Mouse (Mus musculus) forebrain, embryonic 12.5 days (tissue): ENCODE results near the gene Ttc7b. TPM values are rescaled to one million over a fixed set of nuclear protein-coding genes. Genes with fewer than 3 reads are reported as not detected.

Experiments
- ATAC-seq: fragments of 200-750 bp; cut with Nextera tagmentation; 2 replicates; pipeline ENCODE4 v1.8.0; 2017; ENCODE audit warnings: moderate TSS enrichment; ENCODE audit not compliant: low FRiP score
- H3K27ac ChIP-seq: fragments of 300-500 bp; sonication (generic); 2 replicates; pipeline ENCODE4 v1.5.1; 2016; ENCODE audit warnings: mild to moderate bottlenecking
- H3K27me3 ChIP-seq: fragments of 300-500 bp; sonication (generic); 2 replicates; pipeline ENCODE4 v1.6.1; 2016; ENCODE audit warnings: mild to moderate bottlenecking
- H3K36me3 ChIP-seq: fragments of 300-500 bp; sonication (generic); replicated peaks from 2 replicates; pipeline ENCODE4 v1.6.1; 2016; ENCODE audit warnings: mild to moderate bottlenecking
- H3K4me1 ChIP-seq: fragments of 300-500 bp; sonication (generic); 2 replicates; pipeline ENCODE4 v1.6.1; 2016
- H3K4me2 ChIP-seq: fragments of 300-500 bp; sonication (generic); 2 replicates; pipeline ENCODE4 v1.6.1; 2016; ENCODE audit warnings: mild to moderate bottlenecking, moderate library complexity
- H3K4me3 ChIP-seq: fragments of 300-500 bp; sonication (generic); replicated peaks from 2 replicates; pipeline ENCODE4 v1.5.1; 2016; ENCODE audit warnings: mild to moderate bottlenecking
- H3K9ac ChIP-seq: fragments of 300-500 bp; sonication (generic); 2 replicates; pipeline ENCODE4 v1.6.1; 2016; ENCODE audit warnings: mild to moderate bottlenecking
- H3K9me3 ChIP-seq: fragments of 300-500 bp; sonication (generic); 2 replicates; pipeline ENCODE4 v1.6.1; 2016
- WGBS: fragments of 180-500 bp; shearing (Covaris S2); methylation state at CpG from one replicate; pipeline ENCODE4 v1.1.7; 2016; 5-methylcytosine and 5-hydroxymethylcytosine counted together
- polyA plus RNA-seq: library from polyadenylated mRNA; unstranded; fragments of >200 nt; fragmentation: Nextera tagmentation; extraction: Ambion mirVana; gene quantifications from 2 replicates; pipeline ENCODE4 v1.2.1, GENCODE M21; 2016

Gene Ttc7b
- polyA plus RNA-seq, 1 experiment from 2014 or later: 5.8 TPM

- Histone ChIP-seq H3K4me2 (no peak overlapping the region), H3K4me1 (no peaks in the 10 kb centered on the region), H3K9ac (no peak overlapping the region), H3K9me3 (no peaks in the 10 kb centered on the region), H3K36me3 (peaks cover 26% of the 10 kb centered on the region), H3K27ac (no peak overlapping the region), H3K27me3 (no peaks in the 10 kb centered on the region), H3K4me3 (no peak overlapping the region)
- WGBS: 89% methylated on average over 4 of the region's 4 CpGs
- ATAC-seq: no peak
Observed at GRCm38 (mm10) chr12:100328998-100329397, 191.6 kb downstream of the Ttc7b start.

DNA sequence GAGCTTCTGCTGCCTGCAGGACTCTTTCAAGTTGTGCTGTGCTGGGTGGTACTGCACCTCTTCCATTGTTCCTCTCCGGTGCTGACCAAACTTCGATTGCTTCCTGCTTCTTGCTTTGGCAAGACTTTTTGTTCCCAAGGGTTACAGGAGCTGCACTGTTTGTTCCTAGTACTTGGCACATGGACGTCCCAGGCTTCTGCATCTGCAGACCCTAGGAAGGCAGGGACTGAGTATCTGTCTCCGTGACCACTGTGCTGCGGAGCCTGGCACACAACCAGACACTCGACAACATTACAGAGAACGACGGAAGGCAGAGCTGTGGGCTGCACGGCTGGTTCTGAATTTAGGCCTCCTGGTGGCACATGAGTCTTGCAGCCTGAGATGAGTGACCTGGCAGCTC lies 192.1 kb downstream of the Ttc7b start:
- Histone ChIP-seq H3K9ac (no peak overlapping the region), H3K36me3 (peaks cover 26% of the 10 kb centered on the region), H3K9me3 (no peaks in the 10 kb centered on the region), H3K4me1 (no peaks in the 10 kb centered on the region), H3K27me3 (no peaks in the 10 kb centered on the region), H3K4me3 (no peak overlapping the region), H3K4me2 (no peak overlapping the region), H3K27ac (no peak overlapping the region)
- ATAC-seq: no peak
- 92% methylated on average over 9 of the region's 9 CpGs for WGBS

GRCm38 (mm10) chr12:100326732-100327131 lies 193.9 kb downstream of the Ttc7b start:
- H3K4me1 ChIP-seq: no peaks in the 10 kb centered on the region
- no CpG with 5 or more reads among the region's 2 CpGs for WGBS
- H3K4me3 ChIP-seq: no peak overlapping the region
- H3K4me2 ChIP-seq: no peak overlapping the region
- no peak for ATAC-seq
- no peak overlapping the region for H3K9ac ChIP-seq
- H3K36me3 ChIP-seq: peaks cover 26% of the 10 kb centered on the region
- no peaks in the 10 kb centered on the region for H3K27me3 ChIP-seq
- no peak overlapping the region for H3K27ac ChIP-seq
- H3K9me3 ChIP-seq: no peaks in the 10 kb centered on the region

- H3K4me1 ChIP-seq: no peaks in the 10 kb centered on the region
- 95% methylated on average over 4 of the region's 4 CpGs for WGBS
- ATAC-seq: no peak
- H3K36me3 ChIP-seq: peaks cover 21% of the 10 kb centered on the region
- H3K9ac ChIP-seq: no peak overlapping the region
- no peaks in the 10 kb centered on the region for H3K9me3 ChIP-seq
- H3K27ac ChIP-seq: no peak overlapping the region
- H3K27me3 ChIP-seq: no peaks in the 10 kb centered on the region
- no peak overlapping the region for H3K4me3 ChIP-seq
- no peak overlapping the region for H3K4me2 ChIP-seq
Observed at GRCm38 (mm10) chr12:100325618-100326017, 195.0 kb downstream of the Ttc7b start.

DNA sequence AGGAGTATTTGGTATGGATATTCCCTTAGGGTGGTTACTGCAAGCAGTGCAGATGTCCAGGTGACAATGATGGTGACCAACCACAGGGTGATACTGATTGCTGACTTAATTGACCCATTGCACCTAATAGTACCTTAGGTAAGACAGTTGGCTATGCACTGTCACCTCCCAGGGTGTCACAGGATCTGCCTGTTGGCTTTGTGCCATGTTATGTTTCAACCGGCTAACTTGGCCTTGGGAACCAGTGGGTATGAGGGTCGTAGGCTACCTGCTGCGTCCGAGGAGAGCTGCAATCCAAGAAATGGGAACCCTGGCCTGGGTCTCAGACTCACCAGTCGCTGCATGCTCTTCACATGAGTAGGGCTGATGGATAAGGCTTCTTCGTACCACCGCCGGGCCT lies 195.4 kb downstream of the Ttc7b start:
- no peaks in the 10 kb centered on the region for H3K9me3 ChIP-seq
- H3K4me3 ChIP-seq: no peak overlapping the region
- no peak overlapping the region for H3K9ac ChIP-seq
- no peaks in the 10 kb centered on the region; the same call in 1 of the 2 replicates for H3K4me1 ChIP-seq
- peaks cover 17% of the 10 kb centered on the region for H3K36me3 ChIP-seq
- no peak for ATAC-seq
- no peak overlapping the region for H3K27ac ChIP-seq
- no peaks in the 10 kb centered on the region for H3K27me3 ChIP-seq
- 96% methylated on average over 8 of the region's 8 CpGs for WGBS
- H3K4me2 ChIP-seq: no peak overlapping the region

GRCm38 (mm10) chr12:100323641-100324040 lies 197.0 kb downstream of the Ttc7b start:
- Histone ChIP-seq H3K4me1 (no peaks in the 10 kb centered on the region; the same call in 1 of the 2 replicates), H3K27me3 (no peaks in the 10 kb centered on the region), H3K36me3 (peaks cover 24% of the 10 kb centered on the region), H3K27ac (no peak overlapping the region), H3K9me3 (no peaks in the 10 kb centered on the region), H3K4me3 (no peak overlapping the region), H3K4me2 (no peak overlapping the region), H3K9ac (no peak overlapping the region)
- WGBS: 65% methylated on average over 2 of the region's 2 CpGs
- ATAC-seq: no peak

- WGBS: 92% methylated on average over 2 of the region's 2 CpGs
- no peak for ATAC-seq
- Histone ChIP-seq H3K4me2 (no peak overlapping the region), H3K36me3 (peaks cover 24% of the 10 kb centered on the region), H3K4me3 (no peak overlapping the region), H3K4me1 (peaks cover 6% of the 10 kb centered on the region), H3K9me3 (no peaks in the 10 kb centered on the region), H3K9ac (no peak overlapping the region), H3K27me3 (no peaks in the 10 kb centered on the region), H3K27ac (no peak overlapping the region)
Observed at GRCm38 (mm10) chr12:100322225-100322624, 198.4 kb downstream of the Ttc7b start.

GRCm38 (mm10) chr12:100321545-100321944 lies 199.1 kb downstream of the Ttc7b start:
- peaks cover 24% of the 10 kb centered on the region for H3K36me3 ChIP-seq
- H3K9ac ChIP-seq: no peak overlapping the region
- H3K27me3 ChIP-seq: no peaks in the 10 kb centered on the region
- no peak overlapping the region for H3K27ac ChIP-seq
- H3K9me3 ChIP-seq: no peaks in the 10 kb centered on the region
- H3K4me2 ChIP-seq: no peak overlapping the region
- 87% methylated on average over 4 of the region's 4 CpGs for WGBS
- H3K4me1 ChIP-seq: peaks cover 6% of the 10 kb centered on the region
- H3K4me3 ChIP-seq: no peak overlapping the region
- ATAC-seq: no peak

DNA sequence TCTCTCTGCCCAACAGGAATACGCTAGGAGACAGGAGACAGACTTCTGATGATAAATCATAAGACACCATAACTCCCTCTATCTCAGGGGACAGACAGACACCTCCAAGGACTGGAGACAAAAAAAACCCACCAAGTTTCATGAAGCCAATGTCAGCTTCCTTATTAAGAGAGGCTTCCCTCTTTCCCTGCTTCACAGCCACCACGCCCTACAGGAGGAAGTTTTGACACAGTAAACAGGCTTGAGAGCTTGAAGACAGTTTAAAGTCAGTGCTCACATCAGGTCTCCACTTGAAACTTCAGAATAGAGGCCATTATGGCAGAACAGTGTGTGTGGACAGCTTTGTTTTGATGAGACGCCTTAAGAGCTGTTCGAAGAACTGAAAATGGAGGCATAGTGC lies 200.9 kb downstream of the Ttc7b start:
- Histone ChIP-seq H3K4me2 (no peak overlapping the region), H3K36me3 (peaks cover 19% of the 10 kb centered on the region; the same call in 1 of the 2 replicates), H3K4me3 (no peak overlapping the region), H3K4me1 (peaks cover 23% of the 10 kb centered on the region), H3K9me3 (no peaks in the 10 kb centered on the region), H3K9ac (no peak overlapping the region), H3K27ac (no peak overlapping the region), H3K27me3 (no peaks in the 10 kb centered on the region)
- WGBS: 92% methylated on average over 4 of the region's 4 CpGs
- ATAC-seq: no peak

- Histone ChIP-seq H3K27me3 (no peaks in the 10 kb centered on the region), H3K9me3 (no peaks in the 10 kb centered on the region), H3K9ac (no peak overlapping the region), H3K4me1 (peaks cover 41% of the 10 kb centered on the region), H3K4me3 (no peak overlapping the region), H3K27ac (0 out of 2 replicates have a peak overlapping the region, but pooled peaks have one; percentile 27), H3K4me2 (no peak overlapping the region), H3K36me3 (0 out of 2 replicates have a peak, but pooled peaks cover 13% of the 10 kb centered on the region)
- 70% methylated on average over 3 of the region's 3 CpGs for WGBS
- ATAC-seq: no peak
Observed at GRCm38 (mm10) chr12:100317936-100318335, 202.7 kb downstream of the Ttc7b start.

GRCm38 (mm10) chr12:100316094-100316493 lies 204.5 kb downstream of the Ttc7b start:
- Histone ChIP-seq H3K27ac (peak overlapping the region; percentile 71; the same call in 1 of the 2 replicates), H3K4me1 (peaks cover 48% of the 10 kb centered on the region)

DNA sequence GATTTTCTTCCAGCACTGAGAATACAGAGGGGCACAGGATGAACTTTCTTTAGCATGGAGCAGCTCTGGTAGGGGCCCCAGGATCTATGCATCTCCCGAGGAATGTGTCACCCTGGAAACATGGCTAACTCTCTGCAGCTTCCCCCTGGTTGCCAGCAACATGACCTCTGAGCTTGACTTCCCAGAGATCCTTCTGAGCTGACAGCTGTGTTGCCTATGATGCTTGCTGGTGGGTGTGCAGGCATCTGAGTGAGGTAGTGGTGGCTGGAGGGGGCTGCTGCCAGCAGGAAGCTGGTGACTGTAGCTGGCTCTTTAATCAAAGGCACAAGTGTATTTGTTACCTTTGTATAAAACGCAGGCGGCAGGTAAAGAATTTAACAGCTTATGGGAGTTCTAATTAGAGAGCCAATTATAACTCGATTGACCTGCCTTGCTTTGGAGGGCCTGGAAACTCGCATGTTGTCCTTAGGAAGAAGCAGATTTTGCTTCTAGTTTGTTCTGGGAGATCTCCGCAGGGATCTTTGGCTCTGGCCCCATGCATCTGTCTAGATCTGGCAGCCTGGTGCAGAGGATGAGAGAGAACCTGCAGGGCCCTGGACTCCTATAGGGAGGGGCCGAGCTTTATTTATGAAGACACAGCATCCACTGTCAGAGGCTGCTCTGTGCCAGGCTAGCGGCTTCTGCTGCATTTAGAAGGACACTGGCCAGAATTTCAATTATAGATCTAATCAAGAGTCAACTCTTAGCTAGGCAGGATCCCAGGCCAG lies 205.3 kb downstream of the Ttc7b start:
- 54% methylated on average over 8 of the region's 8 CpGs for WGBS
- ATAC-seq: no peak
- H3K9me3 ChIP-seq: no peaks in the 10 kb centered on the region
- peak overlapping the region; percentile 71 for H3K27ac ChIP-seq
- H3K36me3 ChIP-seq: 0 out of 2 replicates have a peak, but pooled peaks cover 13% of the 10 kb centered on the region
- H3K4me1 ChIP-seq: peaks cover 56% of the 10 kb centered on the region
- no peak overlapping the region for H3K9ac ChIP-seq
- H3K4me2 ChIP-seq: no peak overlapping the region
- no peak overlapping the region for H3K4me3 ChIP-seq
- H3K27me3 ChIP-seq: no peaks in the 10 kb centered on the region

More at GRCm38 (mm10) chr12:100316094-100316493, 204.5 kb downstream of the Ttc7b start:
- 81% methylated on average over 9 of the region's 9 CpGs for WGBS
- Histone ChIP-seq H3K4me3 (no peak overlapping the region), H3K4me2 (no peak overlapping the region), H3K9ac (no peak overlapping the region), H3K36me3 (0 out of 2 replicates have a peak, but pooled peaks cover 13% of the 10 kb centered on the region), H3K27me3 (no peaks in the 10 kb centered on the region), H3K9me3 (no peaks in the 10 kb centered on the region)
- ATAC-seq: no peak
